Mouse (Mus musculus) testis, adult 2 months (tissue): ENCODE data around the gene Mpp3.

ENCODE experiments used
- CTCF ChIP-seq: fragments of 200-500 bp; IDR thresholded peaks from 2 replicates; pipeline ENCODE4 v1.5.1; 2012; ENCODE audit warnings: low read depth, mild to moderate bottlenecking, inconsistent platforms, low read length, moderate library complexity; ENCODE audit not compliant: control insufficient read depth, insufficient read depth, insufficient replicate concordance
- POLR2A ChIP-seq: fragments of 200-500 bp; IDR thresholded peaks from 2 replicates; pipeline ENCODE4 v1.6.1; 2012; ENCODE audit warnings: low read depth, mild to moderate bottlenecking, inconsistent platforms, low read length, moderate library complexity; ENCODE audit not compliant: control insufficient read depth

DNA sequence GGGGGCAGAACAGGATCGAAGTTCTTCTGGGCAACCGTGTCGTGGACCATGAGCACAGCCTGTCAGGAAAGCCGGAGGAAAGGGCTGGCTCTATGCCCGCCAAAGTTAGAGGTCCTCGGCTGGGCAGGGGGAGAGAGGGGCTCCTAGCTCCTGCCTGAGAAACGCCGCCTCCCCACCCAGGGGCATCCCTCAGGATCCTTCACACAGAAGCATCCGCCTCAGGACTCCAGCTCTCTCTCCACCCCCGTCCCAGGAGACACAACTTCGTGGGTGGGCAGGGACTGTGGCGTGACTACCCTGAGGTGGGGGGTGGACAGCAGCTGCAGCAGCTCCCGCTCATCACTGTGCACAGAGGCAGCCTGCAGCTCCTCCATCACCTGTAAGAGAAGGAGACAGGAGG, 4.9 kb downstream of the Mpp3 start:
- TF ChIP-seq CTCF (no peak), POLR2A (no peak)
